Mouse (Mus musculus) right cerebral cortex, adult 18-20 months (tissue): ENCODE results near the gene Rps21.
A peak's percentile ranks its signal among the peaks of the same experiment; 100 is the strongest.
"Not testable (repeated sequence)": the region's sequence is repeated elsewhere in the genome, so short reads cannot be mapped to it uniquely, and the experiment has no call there.

ENCODE experiments used
- DNase-seq: peaks from one replicate; pipeline ENCODE4 v3.0.0; 2022; ENCODE audit warnings: mixed read lengths

Gene Rps21

GRCm38 (mm10) chr2:180259826-180260609, 2.8 kb downstream of the Rps21 start:
- DNase-seq: not testable (repeated sequence)

DNA sequence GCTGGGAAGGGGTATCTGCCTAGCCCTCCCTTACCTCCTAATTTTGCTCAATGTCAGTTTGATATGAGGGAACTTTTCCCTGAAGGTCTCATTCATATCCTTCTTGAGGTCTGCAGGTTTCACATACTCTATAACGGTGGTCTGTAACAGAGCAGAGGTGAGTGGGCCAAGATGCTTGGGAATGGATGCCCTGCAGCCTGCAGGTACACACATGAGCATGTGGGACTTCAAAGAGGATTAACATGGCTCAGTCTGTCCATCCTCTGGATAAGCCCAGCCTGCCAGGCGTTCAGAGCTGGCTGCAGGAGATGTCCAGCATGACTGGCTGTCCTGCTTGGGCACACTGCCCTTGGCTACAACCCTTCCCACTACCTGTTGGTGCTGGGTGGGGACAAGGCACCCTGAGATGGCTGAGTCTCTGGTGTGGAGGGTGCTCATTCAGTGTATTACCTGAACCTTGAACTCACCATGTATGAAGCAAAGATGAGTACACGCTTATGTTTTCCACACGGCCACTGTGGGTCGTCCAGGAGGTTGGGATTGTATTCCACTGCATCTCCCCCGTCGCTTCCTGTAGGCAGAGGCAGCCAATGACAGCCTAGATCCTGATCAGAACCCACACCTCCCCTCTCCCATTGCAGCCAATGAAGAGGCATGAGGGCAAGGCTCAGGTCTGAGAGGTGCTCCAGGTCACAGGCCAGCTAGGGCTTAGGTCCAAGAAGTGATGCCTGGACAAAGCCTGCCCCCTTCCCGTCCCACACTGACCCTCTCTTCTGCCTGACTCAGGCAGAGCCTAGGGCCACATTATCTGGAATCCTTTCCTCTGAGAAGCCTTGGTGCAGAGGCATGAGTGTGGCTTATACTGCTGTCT, 3.7 kb downstream of the Rps21 start:
- DNase-seq: no peak

DNA sequence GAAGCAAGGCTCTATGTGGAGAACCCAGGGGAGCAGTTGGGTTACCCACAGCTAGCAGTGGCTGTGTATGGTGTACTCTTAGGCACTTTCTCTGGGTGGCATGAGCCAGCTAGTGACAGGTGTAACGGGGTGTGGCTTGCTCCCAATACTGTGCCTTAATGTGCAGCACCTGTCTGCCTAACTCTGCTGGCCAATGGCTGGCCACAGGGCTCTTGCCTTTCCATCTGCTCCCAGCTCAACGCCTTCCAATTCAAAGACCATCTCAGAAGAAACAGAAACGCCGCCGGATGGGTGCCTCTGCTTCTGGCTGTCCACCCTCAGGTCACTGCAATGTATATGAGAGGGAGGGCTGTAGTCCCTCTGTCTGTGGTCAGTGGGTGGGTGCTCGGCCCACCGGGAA, 4.7 kb downstream of the Rps21 start:
- no peak for DNase-seq

DNA sequence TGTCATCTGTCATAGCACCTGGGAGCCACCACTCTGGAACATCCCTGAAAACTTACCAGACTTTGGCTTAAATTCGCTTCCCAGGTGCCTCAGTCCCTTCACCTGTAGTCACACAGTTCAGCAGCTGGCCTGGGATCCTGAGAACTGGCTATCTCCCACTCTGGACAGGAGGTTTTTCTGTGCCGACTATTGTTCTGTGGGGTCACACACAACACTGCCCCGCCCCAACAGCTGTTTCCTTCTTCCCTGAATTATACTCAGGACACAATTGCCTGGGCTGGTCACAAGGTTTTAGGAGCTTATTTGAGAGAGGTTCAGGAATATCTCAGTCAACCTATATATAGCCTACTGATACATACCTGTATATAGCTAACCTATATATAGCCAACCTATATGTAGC, 5.3 kb downstream of the Rps21 start:
- no peak for DNase-seq

DNA sequence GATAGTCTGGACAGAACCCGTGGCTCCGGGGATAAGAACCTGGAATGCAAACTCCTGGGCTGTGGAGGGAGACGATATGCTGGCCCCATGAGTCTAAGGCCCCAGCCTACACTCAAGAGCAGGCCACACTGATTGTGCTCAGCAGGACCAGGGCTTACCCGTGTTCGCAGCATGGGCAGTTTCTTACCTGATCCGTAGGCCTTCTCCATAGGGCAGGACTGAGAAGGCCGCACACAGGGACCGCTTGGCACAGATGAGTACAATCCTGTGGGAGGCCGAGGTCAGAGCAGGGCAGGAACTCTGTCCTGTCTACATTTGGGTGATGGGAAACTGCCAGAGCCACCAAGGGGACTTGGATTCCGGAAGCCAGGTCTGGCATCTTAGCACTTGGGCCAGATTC, 5.7 kb downstream of the Rps21 start:
- no peak for DNase-seq

DNA sequence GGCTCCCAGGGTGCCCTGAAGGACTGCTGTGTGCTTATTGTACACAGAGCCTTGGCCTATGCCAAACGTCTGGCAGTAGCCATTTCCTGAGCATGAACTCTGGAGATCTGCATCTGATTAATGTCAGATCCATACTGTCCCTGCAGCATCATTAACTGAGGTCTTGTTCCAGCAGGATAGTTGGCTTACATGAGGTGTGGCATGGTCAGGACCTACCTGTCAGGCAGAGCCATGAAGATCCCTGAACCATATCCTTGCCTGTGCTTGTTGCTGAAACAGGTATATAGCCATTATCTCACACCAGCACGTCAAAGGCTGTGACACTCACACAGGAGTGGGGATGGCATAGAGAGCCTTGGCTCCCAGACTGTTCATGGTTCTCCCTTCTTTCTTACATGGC, 10.8 kb downstream of the Rps21 start:
- DNase-seq: no peak

- DNase-seq: no peak
These were observed 12.2 kb downstream of the Rps21 start for GRCm38 (mm10) chr2:180269329-180269728.

DNA sequence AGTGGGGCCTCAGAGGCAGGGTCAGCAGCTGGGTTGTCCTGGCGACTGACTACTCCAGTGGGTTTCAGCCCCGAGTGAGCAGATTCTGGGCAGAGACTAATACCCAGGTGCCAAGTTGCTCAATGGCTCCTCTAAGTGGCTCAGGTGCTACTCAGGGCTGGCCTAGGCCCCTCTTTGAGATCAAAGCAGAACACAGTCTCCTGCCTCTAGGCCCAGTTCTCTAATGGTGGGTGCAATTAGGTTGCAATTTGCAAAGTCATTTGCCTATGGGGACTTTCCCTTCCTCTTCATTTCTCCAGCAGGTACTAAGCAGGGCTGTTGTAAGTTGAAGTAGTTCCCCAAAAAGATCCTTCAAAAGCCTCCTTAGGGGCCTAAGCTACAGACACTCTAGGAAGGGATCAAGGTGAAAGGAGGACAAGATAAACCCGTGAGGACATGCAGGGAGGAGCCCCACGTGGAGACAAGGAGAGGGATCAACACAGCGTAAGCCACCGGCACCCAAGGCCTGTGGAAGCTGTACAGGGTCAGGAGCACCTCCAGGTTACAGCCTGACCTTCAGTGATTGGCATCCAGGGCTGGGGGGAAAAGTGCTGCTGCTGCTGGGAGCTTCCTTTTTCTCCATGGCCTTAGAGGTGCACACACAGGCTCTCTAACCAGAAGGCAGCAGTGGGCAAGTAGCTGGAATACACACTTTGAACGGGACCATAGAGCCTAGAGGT, 13.5 kb downstream of the Rps21 start:
- DNase-seq: no peak

DNA sequence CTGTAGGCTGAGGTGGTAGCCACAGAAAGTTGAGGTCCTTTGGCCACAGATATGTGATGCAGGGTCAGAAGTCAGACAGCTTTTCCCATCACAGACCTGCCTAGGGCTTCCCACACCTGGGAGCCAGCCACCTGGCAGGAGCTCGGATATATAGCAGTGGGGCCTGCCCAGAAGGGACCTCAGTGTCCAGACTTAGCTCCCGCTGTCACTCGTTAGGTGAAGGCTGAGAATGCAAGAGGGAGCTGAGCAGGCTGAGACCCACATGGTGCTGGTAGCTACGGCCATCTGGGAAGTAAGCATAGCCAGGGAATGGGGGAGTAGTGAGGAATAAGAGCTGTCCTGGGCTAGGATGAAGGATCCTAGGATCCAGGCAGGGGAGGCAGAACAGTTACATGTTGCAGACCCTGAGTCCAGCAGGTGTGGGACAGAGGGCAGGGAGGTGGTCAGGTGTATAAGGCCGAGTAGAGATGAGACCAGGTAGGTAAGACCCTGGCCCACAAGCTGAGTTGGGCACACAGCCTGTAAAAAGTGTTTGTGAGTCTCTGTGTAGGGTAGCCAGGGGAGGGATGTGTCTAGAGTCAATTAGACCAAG, 14.7 kb downstream of the Rps21 start:
- DNase-seq: no peak

GRCm38 (mm10) chr2:180272884-180273321, 15.7 kb downstream of the Rps21 start:
- no peak for DNase-seq

- peak; percentile 94 for DNase-seq
These were observed 16.4 kb downstream of the Rps21 start, which contains the start of gene Cables2 for GRCm38 (mm10) chr2:180273394-180274244. Gene Cables2, minus strand, starts transcription at chr2:180273496.

DNA sequence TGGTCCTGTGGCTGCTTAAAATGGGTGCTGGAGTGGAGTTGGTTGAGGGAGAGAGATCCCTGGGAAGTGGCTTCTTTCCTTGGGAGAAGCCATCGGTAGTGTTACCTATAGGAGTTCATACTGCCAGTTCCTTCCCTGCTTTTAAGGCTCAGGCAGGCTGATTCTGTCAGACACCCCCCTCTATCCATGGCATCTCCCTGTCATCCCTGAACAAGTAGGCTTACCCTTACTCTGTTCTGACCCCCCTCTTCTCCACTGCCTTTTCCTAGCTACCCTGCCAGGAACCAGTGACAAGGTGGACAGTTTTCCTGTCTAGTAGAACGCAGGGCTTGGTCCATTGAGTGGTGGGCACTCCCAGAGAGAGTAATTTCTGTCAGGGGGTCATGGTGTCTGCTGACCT, 17.3 kb downstream of the Rps21 start:
- DNase-seq: no peak

GRCm38 (mm10) chr2:180275836-180276235, 18.7 kb downstream of the Rps21 start:
- peak; percentile 66 for DNase-seq

- DNase-seq: no peak
These were observed 19.2 kb downstream of the Rps21 start for GRCm38 (mm10) chr2:180276385-180276784.

DNA sequence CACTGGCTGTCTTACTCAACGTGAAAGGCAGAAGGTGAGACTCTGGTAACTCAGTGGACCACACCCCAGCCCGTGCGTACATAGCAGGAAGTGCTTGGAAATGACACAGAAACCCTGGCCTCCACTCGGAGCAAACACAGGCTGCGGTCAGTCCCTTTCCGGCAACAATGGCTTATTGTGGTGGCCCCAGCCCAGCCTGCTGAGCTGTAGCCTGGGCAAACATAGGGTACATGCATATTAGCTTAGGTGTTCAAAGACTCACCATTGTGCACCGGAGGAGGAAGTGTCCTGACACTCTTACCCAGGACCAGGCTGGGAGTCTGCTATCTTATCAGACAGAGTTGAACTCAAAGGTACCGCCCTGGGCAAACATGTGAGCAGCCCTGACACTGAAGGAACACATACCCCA, 19.7 kb downstream of the Rps21 start:
- DNase-seq: no peak

GRCm38 (mm10) chr2:180277773-180278320, 20.7 kb downstream of the Rps21 start:
- DNase-seq: no peak

DNA sequence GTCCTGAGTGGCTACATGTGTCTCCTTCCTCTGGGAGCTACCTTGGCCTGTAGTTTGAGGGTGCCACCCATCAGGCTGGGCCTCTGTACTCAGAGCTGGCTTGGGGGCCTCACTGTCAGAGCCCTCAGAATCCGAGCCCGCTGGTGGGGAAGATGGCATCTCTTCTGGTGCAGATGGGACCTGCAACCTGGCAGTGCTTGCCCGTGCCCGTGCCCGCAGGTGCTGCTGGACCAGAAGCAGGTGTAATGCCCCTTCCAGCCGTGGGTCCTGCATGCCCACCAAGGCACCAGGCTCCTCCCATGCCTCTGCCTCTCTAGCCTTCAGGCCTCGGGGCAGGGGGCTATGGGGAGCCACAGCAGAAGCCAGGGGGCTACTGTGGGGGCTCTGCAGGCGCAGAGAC, 22.1 kb downstream of the Rps21 start:
- DNase-seq: no peak

DNA sequence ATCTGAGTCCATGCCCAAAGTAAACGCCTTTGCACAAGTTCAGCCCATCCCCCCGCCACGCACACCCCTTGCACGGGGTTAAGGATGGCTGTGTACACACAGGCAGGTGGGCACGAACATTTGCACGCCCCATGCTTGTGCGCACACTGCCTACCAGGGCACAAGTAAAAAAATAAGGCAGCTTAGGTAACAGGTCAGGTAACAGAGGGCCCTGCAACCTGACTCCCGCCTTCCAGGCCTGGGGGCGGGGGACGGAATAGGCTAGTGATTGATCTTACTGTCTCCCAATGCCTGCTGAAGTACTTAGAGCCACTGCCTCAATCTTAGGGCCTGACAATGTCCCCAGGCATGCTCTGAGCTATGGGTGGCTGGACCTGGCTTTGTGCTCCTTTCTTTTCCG, 31.8 kb downstream of the Rps21 start:
- no peak for DNase-seq

- no peak for DNase-seq
These were observed 32.4 kb downstream of the Rps21 start, which contains the start of gene Rbbp8nl for GRCm38 (mm10) chr2:180289440-180290108. Gene Rbbp8nl, minus strand, starts transcription at chr2:180289879.

DNA sequence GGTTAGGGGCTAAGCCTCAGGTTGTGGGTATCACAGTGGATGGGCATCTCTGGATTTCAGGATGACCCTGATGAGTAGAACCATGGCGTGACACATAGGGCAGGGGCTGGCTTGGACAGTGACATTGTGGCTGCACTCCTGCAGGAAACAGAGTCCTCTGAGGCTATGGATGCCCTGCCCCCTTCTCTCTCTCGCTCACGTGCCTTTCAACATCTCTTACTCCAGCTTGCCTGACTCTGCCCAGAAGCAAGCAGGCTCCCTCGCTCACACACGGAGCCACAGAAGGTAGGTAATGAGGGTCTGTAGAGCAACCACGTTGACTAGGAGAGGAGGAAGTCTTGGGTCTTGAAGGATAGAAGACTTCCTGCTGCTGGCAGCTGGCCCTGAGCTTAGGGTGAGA, 33.3 kb downstream of the Rps21 start:
- DNase-seq: no peak

GRCm38 (mm10) chr2:180291566-180291965, 34.4 kb downstream of the Rps21 start:
- DNase-seq: no peak
